Comparison of ENCODE assay signal across 10 mouse cellular contexts in genomic region chr11:95642534-95643280, GRCm38 (mm10). TPM values are rescaled to one million over a fixed set of nuclear protein-coding genes. Genes with fewer than 3 reads are reported as not detected.
A peak's percentile ranks its signal among the peaks of the same experiment; 100 is the strongest.
DNase-seq lines count a peak whose midpoint lies in the region.
"Had no signal": no experiment of that assay in that cellular context is flagged by ENCODE, and none has a peak within 500 bp of the region (broad histone marks: within the 10 kb centered on the region; RNA-seq: fewer than 3 reads in every experiment).

No protein-coding gene starts in this region.

- H3K27me3 ChIP-seq in forebrain, embryonic 10.5 days (ENCODE audit: poor library complexity, severe bottlenecking): peaks cover 87% of the 10 kb centered on the region

- H3K9me3 ChIP-seq in forebrain, embryonic 10.5 days: no peaks in the 10 kb centered on the region

- peak overlapping the region; percentile 37; the same call in 1 of the 2 replicates for H3K27ac ChIP-seq in forebrain, embryonic 10.5 days

- peak; percentile 30 for DNase-seq in kidney, postnatal 14 days
- DNase-seq in kidney, adult 18-20 months: no peak
- DNase-seq in forebrain, embryonic 10.5 days (ENCODE audit: extremely low spot score, low spot score): no peak
- peak; percentile 9 to 40 for DNase-seq in frontal cortex, postnatal 36 days (ENCODE audit: low spot score in 2 of 2)
- peak; percentile 52 for DNase-seq in retina, embryonic 14.5 days (ENCODE audit: low spot score)
- DNase-seq in urinary bladder, postnatal 10 days (ENCODE audit: low spot score): no peak
- no peak for DNase-seq in thymus, postnatal 0 days (ENCODE audit: low spot score)
- no peak for DNase-seq in ovary, postnatal 36 days (ENCODE audit: low spot score)
- DNase-seq: thymus, postnatal 14 days had no signal

- H3K4me3 ChIP-seq in forebrain, embryonic 10.5 days: no peak overlapping the region
- H3K4me3 ChIP-seq: megakaryocyte, embryonic 14.5 days had no signal

- WGBS in forebrain, embryonic 10.5 days: 39% methylated on average over 12 of the region's 12 CpGs

- no peaks in the 10 kb centered on the region for H3K36me3 ChIP-seq in forebrain, embryonic 10.5 days (replicated peaks)

- H3K4me1 ChIP-seq in forebrain, embryonic 10.5 days: peaks cover 84% of the 10 kb centered on the region

RNA-seq across cellular contexts. Expression of gene Phb, which starts 24.1 kb away (rescaled TPM):
- 273 and 276 TPM in 2 replicates for polyA plus RNA-seq in forebrain, embryonic 10.5 days (2016; fragmentation: Nextera tagmentation; extraction: Ambion mirVana)
- 175 and 194 TPM in 2 replicates for polyA plus RNA-seq in thymus, postnatal 0 days (2015; fragmentation: Nextera tagmentation; extraction: Ambion mirVana)

RNA-seq across cellular contexts. Expression of gene Ngfr, which starts 55.2 kb away (rescaled TPM):
- 12.3 and 14.6 TPM in 2 replicates for polyA plus RNA-seq in forebrain, embryonic 10.5 days (2016; fragmentation: Nextera tagmentation; extraction: Ambion mirVana)
- polyA plus RNA-seq in thymus, postnatal 0 days (2015; fragmentation: Nextera tagmentation; extraction: Ambion mirVana): 1.1 and 1.2 TPM in 2 replicates

Comparison
In these comparisons a context has a peak if more than half of its experiments do, and no peak if none do; other contexts are left out.
1. DNase-seq: peak in kidney, postnatal 14 days (single experiment), frontal cortex, postnatal 36 days (2 of 2) and retina, embryonic 14.5 days (single experiment); none in kidney, adult 18-20 months (single experiment), forebrain, embryonic 10.5 days (single experiment), urinary bladder, postnatal 10 days (single experiment), thymus, postnatal 0 days (single experiment) and ovary, postnatal 36 days (single experiment).